Mouse (Mus musculus) thymus, adult 2 months (tissue): Measurements from ENCODE around the gene Dbp. TPM values are rescaled to one million over a fixed set of nuclear protein-coding genes. Genes with fewer than 3 reads are reported as not detected.

ENCODE experiments used
- DNase-seq: peaks from one replicate; pipeline ENCODE4 v3.0.0; 2021
- H3K27ac ChIP-seq: fragments of 200-500 bp; 2 replicates; pipeline ENCODE4 v1.5.1; 2012; ENCODE audit warnings: low read length, control low read depth; ENCODE audit not compliant: control insufficient read depth, insufficient read depth
- H3K27me3 ChIP-seq: fragments of 200-500 bp; 2 replicates; pipeline ENCODE4 v1.6.1; 2012; ENCODE audit warnings: mild to moderate bottlenecking, low read length, moderate library complexity, mixed read lengths; ENCODE audit not compliant: control insufficient read depth, insufficient read depth
- H3K36me3 ChIP-seq: fragments of 200-500 bp; 2 replicates; pipeline ENCODE4 v1.6.1; 2012; ENCODE audit warnings: mild to moderate bottlenecking, low read length, moderate library complexity; ENCODE audit not compliant: control insufficient read depth, insufficient read depth
- H3K4me1 ChIP-seq: fragments of 200-500 bp; replicated peaks from 2 replicates; pipeline ENCODE4 v1.6.1; 2012; ENCODE audit warnings: low read length; ENCODE audit not compliant: control insufficient read depth, insufficient read depth
- H3K4me3 ChIP-seq: fragments of 200-500 bp; 2 replicates; pipeline ENCODE4 v1.5.1; 2012; ENCODE audit warnings: mild to moderate bottlenecking, low read length, control low read depth, moderate library complexity; ENCODE audit not compliant: control insufficient read depth, insufficient read depth
- CTCF ChIP-seq: fragments of 200-500 bp; IDR thresholded peaks from 2 replicates; pipeline ENCODE4 v1.5.1; 2012; ENCODE audit warnings: mild to moderate bottlenecking, control low read depth, low read length, moderate library complexity, borderline replicate concordance; ENCODE audit not compliant: control insufficient read depth, poor library complexity, insufficient read depth; ENCODE audit errors: extremely low read depth
- POLR2A ChIP-seq: fragments of 200-500 bp; IDR thresholded peaks from 2 replicates; pipeline ENCODE4 v1.6.1; 2012; ENCODE audit warnings: mild to moderate bottlenecking, low read length, control low read depth, moderate library complexity; ENCODE audit not compliant: control insufficient read depth, poor library complexity, insufficient read depth; ENCODE audit errors: extremely low read depth
- WGBS: fragments of 180-500 bp; shearing (Covaris S2); methylation state at CpG from one replicate; pipeline ENCODE4 v1.1.7; 2018; 5-methylcytosine and 5-hydroxymethylcytosine counted together
- polyA plus RNA-seq: library from polyadenylated mRNA; depleted of rRNA; stranded (reverse); fragments of >200 nt; gene quantifications from 2 replicates; pipeline ENCODE4 v1.2.3, GENCODE M21; 2012

Dbp gene
- polyA plus RNA-seq, 1 experiment, result 28.2 TPM

GRCm38 (mm10) chr7:45730727-45731431 is 26.0 kb downstream of the Dbp start:
- no peak overlapping the region for H3K27ac ChIP-seq
- peak; percentile 61 for DNase-seq

GRCm38 (mm10) chr7:45733477-45733876 is 28.6 kb downstream of the Dbp start:
- Histone ChIP-seq H3K4me3 (no peak overlapping the region), H3K36me3 (no peaks in the 10 kb centered on the region), H3K4me1 (peaks cover 32% of the 10 kb centered on the region), H3K27ac (peak overlapping the region; percentile 90), H3K27me3 (no peaks in the 10 kb centered on the region)
- DNase-seq, result peak; percentile 83
- WGBS, result 10% methylated on average over 5 of the region's 5 CpGs
- TF ChIP-seq CTCF (no peak), POLR2A (peak; percentile 47; the same call in 1 of the 2 replicates)

More at GRCm38 (mm10) chr7:45730727-45731431, 26.0 kb downstream of the Dbp start:
- Histone ChIP-seq H3K4me1 (peaks cover 32% of the 10 kb centered on the region), H3K4me3 (no peak overlapping the region), H3K27me3 (no peaks in the 10 kb centered on the region), H3K36me3 (no peaks in the 10 kb centered on the region)
- WGBS, result 65% methylated on average over 16 of the region's 16 CpGs
- TF ChIP-seq POLR2A (no peak), CTCF (peak; percentile 75; the same call in 1 of the 2 replicates)

DNA sequence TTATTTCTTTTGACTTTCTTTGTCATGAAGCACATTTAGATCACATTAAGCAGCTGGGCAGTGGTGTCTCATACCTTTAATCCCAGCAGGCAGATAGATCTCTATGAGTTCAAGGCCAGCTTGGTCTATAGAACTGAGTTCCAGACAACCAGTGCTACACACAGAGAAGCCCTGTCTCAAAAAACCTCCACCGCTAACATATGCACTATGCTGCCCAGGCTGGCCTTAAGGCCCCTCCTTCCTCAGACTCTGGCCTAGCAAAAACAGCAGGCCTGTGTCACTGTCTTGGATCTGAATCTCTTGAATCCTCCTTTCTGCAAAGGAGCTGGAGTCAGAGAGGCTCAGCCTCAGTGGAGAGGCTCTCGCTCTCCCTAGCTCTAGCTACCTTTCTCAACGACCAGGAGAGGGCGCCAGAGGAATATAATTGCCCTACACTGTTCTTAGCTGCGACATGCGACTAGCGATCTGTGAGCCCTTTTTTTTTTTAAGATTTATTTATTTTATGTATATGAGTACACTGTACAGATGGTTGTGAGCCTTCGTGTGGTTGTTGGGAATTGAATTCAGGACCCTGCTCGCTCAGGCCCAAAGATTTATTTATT is 34.4 kb downstream of the Dbp start:
- Histone ChIP-seq H3K27me3 (no peaks in the 10 kb centered on the region), H3K36me3 (no peaks in the 10 kb centered on the region), H3K4me1 (peaks cover 16% of the 10 kb centered on the region), H3K4me3 (no peak overlapping the region), H3K27ac (no peak overlapping the region)
- TF ChIP-seq POLR2A (no peak), CTCF (peak; percentile 45; the same call in 1 of the 2 replicates)
- 10% methylated on average over 9 of the region's 9 CpGs for WGBS
- DNase-seq, result peak; percentile 82

DNA sequence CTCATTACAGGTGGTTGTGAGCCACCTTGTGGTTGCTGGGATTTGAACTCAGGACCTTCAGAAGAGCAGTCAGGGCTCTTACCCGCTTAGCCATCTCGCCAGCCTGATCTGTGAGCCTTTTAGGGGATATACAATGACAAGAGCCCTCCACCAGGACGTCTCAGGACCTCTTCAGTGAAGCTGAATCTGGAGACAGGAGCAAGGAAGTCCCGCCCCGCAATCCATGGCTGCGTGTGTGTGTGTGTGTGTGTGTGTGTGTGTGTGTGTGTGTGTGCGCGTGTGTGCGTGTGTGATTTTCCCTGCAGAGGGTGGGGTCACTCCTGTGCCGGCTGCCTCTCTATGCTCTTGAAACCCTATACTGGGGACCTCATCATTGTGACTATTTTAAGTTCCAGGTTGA is 34.9 kb downstream of the Dbp start:
- WGBS, result 76% methylated on average over 10 of the region's 10 CpGs
- peaks cover 16% of the 10 kb centered on the region for H3K4me1 ChIP-seq
- no peak overlapping the region for H3K27ac ChIP-seq
- no peak for TF ChIP-seq CTCF
- no peak for TF ChIP-seq POLR2A
- no peak overlapping the region for H3K4me3 ChIP-seq
- no peak for DNase-seq
- no peaks in the 10 kb centered on the region for H3K27me3 ChIP-seq
- no peaks in the 10 kb centered on the region for H3K36me3 ChIP-seq

DNA sequence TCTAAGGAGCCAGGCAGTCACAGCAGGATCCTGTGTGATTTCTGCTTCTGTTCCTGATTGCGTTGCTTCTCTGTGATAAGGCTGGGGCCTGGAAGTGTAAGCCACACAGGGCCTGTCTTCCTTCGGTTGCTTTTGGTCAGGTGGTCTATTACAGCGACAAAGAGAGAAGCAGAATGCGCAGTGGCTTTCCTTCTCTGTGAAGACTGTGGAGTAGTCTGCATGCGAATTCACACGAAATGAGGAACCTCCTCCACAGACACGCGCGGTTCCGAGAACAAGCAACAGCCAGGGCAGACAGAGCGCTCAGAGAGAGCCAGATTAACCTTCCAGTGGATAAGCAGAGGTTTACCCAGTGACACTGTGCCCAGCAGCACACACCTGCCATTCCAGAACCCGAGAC is 36.4 kb downstream of the Dbp start:
- Histone ChIP-seq H3K4me1 (peaks cover 16% of the 10 kb centered on the region), H3K36me3 (no peaks in the 10 kb centered on the region), H3K4me3 (peak overlapping the region; percentile 56), H3K27ac (peak overlapping the region; percentile 47), H3K27me3 (no peaks in the 10 kb centered on the region)
- DNase-seq, result no peak
- WGBS, result 42% methylated on average over 12 of the region's 12 CpGs
- TF ChIP-seq CTCF, result no peak
- no peak for TF ChIP-seq POLR2A

- Histone ChIP-seq H3K4me3 (peak overlapping the region; percentile 56), H3K27me3 (no peaks in the 10 kb centered on the region), H3K4me1 (peaks cover 16% of the 10 kb centered on the region), H3K27ac (peak overlapping the region; percentile 47), H3K36me3 (no peaks in the 10 kb centered on the region)
- TF ChIP-seq CTCF (no peak), POLR2A (peak; percentile 60; the same call in 1 of the 2 replicates)
- DNase-seq, result peak; percentile 59
- 13% methylated on average over 11 of the region's 11 CpGs for WGBS
Measured at GRCm38 (mm10) chr7:45741777-45742176, 36.9 kb downstream of the Dbp start.
